Mouse (Mus musculus) heart, postnatal 0 days (tissue): ENCODE data around the gene Esrrg.

Experiments
- CTCF ChIP-seq: IDR thresholded peaks from 2 replicates; pipeline ENCODE4 v1.5.1; 2016; ENCODE audit warnings: antibody characterized with exemption, control low read depth, low read depth
- EP300 ChIP-seq: IDR thresholded peaks from 2 replicates; pipeline ENCODE4 v1.6.1; 2016; ENCODE audit warnings: antibody characterized with exemption, low read depth

- no peak for TF ChIP-seq CTCF
- no peak for TF ChIP-seq EP300
Observed at GRCm38 (mm10) chr1:187832851-187833250, 224.3 kb downstream of the Esrrg start.
